Mouse (Mus musculus): Measurements from ENCODE around the gene Trpc4. TPM values are rescaled to one million over a fixed set of nuclear protein-coding genes. Genes with fewer than 3 reads are reported as not detected.

Trpc4 gene
- polyA plus RNA-seq (2014; fragmentation: Illumina TruSeq; extraction: RNeasy Lipid Tissue Mini Kit (QIAGEN cat#74804); ENCODE audit: low read depth, low replicate concordance): not detected

DNA sequence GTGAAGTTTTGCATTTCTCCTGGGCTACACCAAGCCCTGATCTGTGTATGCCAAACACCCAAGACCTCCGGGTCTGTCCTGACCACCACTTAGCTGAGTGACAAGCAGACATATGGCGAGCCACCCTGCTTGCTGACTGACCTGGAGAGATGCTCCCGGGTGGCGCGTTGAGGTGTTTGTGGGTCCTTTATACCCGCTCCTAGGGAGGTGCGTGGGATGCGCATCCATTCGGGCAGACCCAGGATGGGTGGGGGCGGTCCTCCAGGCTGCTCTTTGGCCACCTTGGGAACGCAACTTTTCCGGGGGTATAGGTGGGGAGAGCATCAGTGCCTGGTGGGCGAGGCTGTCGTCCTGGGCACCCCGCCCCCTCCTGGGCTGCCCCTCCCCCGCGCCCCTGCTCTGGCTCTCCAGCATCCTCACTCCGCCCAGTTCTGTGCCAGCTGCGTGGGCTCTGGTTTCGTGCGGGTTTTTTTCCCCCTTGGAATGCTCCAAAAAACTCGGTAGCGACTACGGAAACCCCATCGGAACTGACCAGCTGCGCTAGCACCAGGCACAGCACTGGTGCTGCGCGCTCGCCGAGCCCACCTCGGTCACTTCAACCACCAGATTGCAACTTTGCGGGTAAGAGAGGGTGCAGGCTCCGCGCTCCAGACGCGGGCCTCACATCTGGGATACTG is at the start of gene Trpc4:
Gene Trpc4, plus strand, starts transcription at position 397 of the 677 bp plus-strand sequence.

DNA sequence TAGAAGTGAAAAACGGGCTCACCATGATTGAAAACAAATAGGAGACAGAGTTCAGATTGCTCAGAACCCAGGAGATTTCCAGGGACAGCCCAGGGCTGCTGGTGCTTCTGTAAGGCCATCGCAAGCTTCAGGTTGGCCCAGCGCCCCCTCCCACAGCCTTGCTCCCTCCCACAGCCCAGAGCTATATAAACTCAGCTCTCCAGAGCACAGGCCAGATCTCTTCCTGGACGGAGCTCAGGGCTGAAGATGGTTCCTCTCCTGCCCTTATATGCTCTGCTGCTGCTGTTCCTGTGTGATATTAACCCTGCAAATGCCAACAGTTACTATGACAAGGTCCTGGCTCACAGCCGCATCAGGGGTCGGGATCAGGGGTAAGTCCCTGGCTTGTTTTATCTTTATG is 205.1 kb downstream of the Trpc4 start, which contains the start of gene Postn:
Gene Postn, plus strand, starts transcription at position 213 of the 400 bp plus-strand sequence.

Other genes starting within 250 kb of the Trpc4 start
- gene Postn, start 205.1 kb downstream of the Trpc4 start, polyA plus RNA-seq (2014; fragmentation: Illumina TruSeq; extraction: RNeasy Lipid Tissue Mini Kit (QIAGEN cat#74804); ENCODE audit: low read depth, low replicate concordance): 17.4 TPM

Measured in liver, adult 10 weeks (tissue).